9 mouse cellular contexts compared by ENCODE assay signal in the genomic region with DNA sequence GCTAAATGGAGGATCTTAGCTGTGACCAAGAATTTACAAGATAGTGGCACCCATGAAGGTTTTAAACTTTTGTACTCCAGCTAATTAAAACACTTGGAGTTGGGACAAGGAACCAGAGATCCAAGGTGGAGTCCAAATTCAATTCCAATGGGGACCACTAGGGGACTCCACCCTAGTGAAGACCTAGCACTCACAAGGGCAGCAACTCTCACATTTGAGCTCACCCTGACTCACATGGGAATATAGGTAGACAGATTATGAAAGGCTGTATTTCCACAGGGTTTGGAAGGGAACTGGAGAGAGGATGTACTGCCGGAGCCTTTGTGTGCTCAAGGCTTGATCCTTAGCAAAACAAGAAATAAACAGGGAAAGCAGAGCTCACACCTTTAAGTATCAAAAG. TPM values are rescaled to one million over a fixed set of nuclear protein-coding genes. Genes with fewer than 3 reads are reported as not detected.
A peak's percentile ranks its signal among the peaks of the same experiment; 100 is the strongest.
DNase-seq lines count a peak whose midpoint lies in the region; ATAC-seq lines count a peak whose summit lies in the region.
"Had no signal": no experiment of that assay in that cellular context is flagged by ENCODE, and none has a peak within 500 bp of the region (broad histone marks: within the 10 kb centered on the region; RNA-seq: fewer than 3 reads in every experiment).

No protein-coding gene starts in this region.

- no peak overlapping the region for H3K4me3 ChIP-seq in embryonic facial prominence, embryonic 11.5 days (ENCODE audit: low read depth, low read length)
- no peak overlapping the region for H3K4me3 ChIP-seq in embryonic facial prominence, embryonic 10.5 days
- H3K4me3 ChIP-seq in midbrain, embryonic 11.5 days (ENCODE audit: low read depth, low read length), result no peak overlapping the region
- H3K4me3 ChIP-seq in midbrain, embryonic 16.5 days (ENCODE audit: low read depth, low read length), result no peak overlapping the region
- no peak overlapping the region for H3K4me3 ChIP-seq in forebrain, embryonic 11.5 days (ENCODE audit: low read depth, low read length)
- H3K4me3 ChIP-seq: heart, embryonic 15.5 days had no signal

- no peak for ATAC-seq in embryonic facial prominence, embryonic 11.5 days (replicated peaks; ENCODE audit: insufficient number of reproducible peaks, low FRiP score, low TSS enrichment, low read depth)
- no peak for ATAC-seq in midbrain, embryonic 11.5 days (ENCODE audit: low FRiP score)
- no peak for ATAC-seq in midbrain, embryonic 16.5 days
- ATAC-seq in forebrain, embryonic 11.5 days (replicated peaks; ENCODE audit: low FRiP score), result no peak

- no peaks in the 10 kb centered on the region for H3K36me3 ChIP-seq in embryonic facial prominence, embryonic 11.5 days (replicated peaks; ENCODE audit: control insufficient read depth, insufficient read depth, low read depth, low read length)
- H3K36me3 ChIP-seq in embryonic facial prominence, embryonic 10.5 days (replicated peaks), result no peaks in the 10 kb centered on the region
- no peaks in the 10 kb centered on the region for H3K36me3 ChIP-seq in midbrain, embryonic 11.5 days (ENCODE audit: control insufficient read depth, insufficient read depth, low read length)
- H3K36me3 ChIP-seq in midbrain, embryonic 16.5 days (ENCODE audit: control insufficient read depth, insufficient read depth, low read length), result no peaks in the 10 kb centered on the region
- no peaks in the 10 kb centered on the region for H3K36me3 ChIP-seq in forebrain, embryonic 11.5 days (ENCODE audit: control insufficient read depth, insufficient read depth, low read length)
- H3K36me3 ChIP-seq: heart, embryonic 15.5 days had no signal

- WGBS in embryonic facial prominence, embryonic 11.5 days, result 94% methylated on average over 1 of the region's 1 CpGs
- WGBS in embryonic facial prominence, embryonic 10.5 days, result 92% methylated on average over 1 of the region's 1 CpGs
- 97% methylated on average over 1 of the region's 1 CpGs for WGBS in midbrain, embryonic 11.5 days
- WGBS in midbrain, embryonic 16.5 days, result 96% methylated on average over 1 of the region's 1 CpGs
- WGBS in forebrain, embryonic 11.5 days, result 97% methylated on average over 1 of the region's 1 CpGs

- no peak overlapping the region for H3K4me2 ChIP-seq in embryonic facial prominence, embryonic 11.5 days (ENCODE audit: low read depth, low read length)
- no peak overlapping the region for H3K4me2 ChIP-seq in midbrain, embryonic 11.5 days
- H3K4me2 ChIP-seq in midbrain, embryonic 16.5 days (ENCODE audit: low read length), result no peak overlapping the region
- H3K4me2 ChIP-seq in forebrain, embryonic 11.5 days (ENCODE audit: low read depth, low read length, severe bottlenecking), result no peak overlapping the region
- H3K4me2 ChIP-seq: heart, embryonic 15.5 days had no signal

- H3K9ac ChIP-seq in embryonic facial prominence, embryonic 11.5 days (replicated peaks; ENCODE audit: low read length), result no peak overlapping the region
- no peak overlapping the region for H3K9ac ChIP-seq in midbrain, embryonic 11.5 days (ENCODE audit: low read length)
- H3K9ac ChIP-seq in midbrain, embryonic 16.5 days (ENCODE audit: low read depth, low read length), result no peak overlapping the region
- no peak overlapping the region for H3K9ac ChIP-seq in forebrain, embryonic 11.5 days (ENCODE audit: low read length)
- H3K9ac ChIP-seq: heart, embryonic 15.5 days had no signal

- intact Hi-C loops in left cerebral cortex, postnatal 25 days (cut with DNase I), result loop anchor here (1.0 kb wide), 1 partner anchor 18 kb away; no protein-coding TSS in a partner anchor

- DNase-seq in embryonic facial prominence, embryonic 11.5 days (ENCODE audit: low spot score), result peak; percentile 14
- no peak for DNase-seq in embryonic facial prominence, embryonic 10.5 days (ENCODE audit: low spot score)
- peak; percentile 85 for DNase-seq in midbrain, embryonic 11.5 days (ENCODE audit: low spot score, missing footprints)
- DNase-seq in brain, adult 2 months (ENCODE audit: low read depth, low spot score), result peak; percentile 38
- DNase-seq in retina, embryonic 14.5 days (ENCODE audit: low spot score), result peak; percentile 26
- DNase-seq in left cerebral cortex, postnatal 25 days (ENCODE audit: low spot score in 2 of 2), result no peak
- DNase-seq in forebrain, embryonic 11.5 days (ENCODE audit: low spot score), result no peak

- no peaks in the 10 kb centered on the region for H3K27me3 ChIP-seq in embryonic facial prominence, embryonic 11.5 days (ENCODE audit: control insufficient read depth, insufficient read depth, low read length)
- H3K27me3 ChIP-seq in embryonic facial prominence, embryonic 10.5 days (replicated peaks; ENCODE audit: low read depth, poor library complexity, severe bottlenecking), result no peaks in the 10 kb centered on the region
- no peaks in the 10 kb centered on the region for H3K27me3 ChIP-seq in midbrain, embryonic 11.5 days (ENCODE audit: control insufficient read depth, insufficient read depth, low read length)
- no peaks in the 10 kb centered on the region for H3K27me3 ChIP-seq in midbrain, embryonic 16.5 days (ENCODE audit: control insufficient read depth, insufficient read depth, low read depth, low read length)
- no peaks in the 10 kb centered on the region for H3K27me3 ChIP-seq in forebrain, embryonic 11.5 days (ENCODE audit: control insufficient read depth, insufficient read depth, low read length)
- H3K27me3 ChIP-seq: heart, embryonic 15.5 days had no signal

- no peak overlapping the region for H3K27ac ChIP-seq in embryonic facial prominence, embryonic 11.5 days (replicated peaks; ENCODE audit: low read depth, low read length)
- H3K27ac ChIP-seq in embryonic facial prominence, embryonic 10.5 days (replicated peaks), result no peak overlapping the region
- no peak overlapping the region for H3K27ac ChIP-seq in midbrain, embryonic 11.5 days (ENCODE audit: low read depth, low read length)
- no peak overlapping the region for H3K27ac ChIP-seq in midbrain, embryonic 16.5 days (ENCODE audit: low read length)
- H3K27ac ChIP-seq in forebrain, embryonic 11.5 days (ENCODE audit: low read depth, low read length), result no peak overlapping the region
- H3K27ac ChIP-seq: heart, embryonic 15.5 days had no signal

- no peaks in the 10 kb centered on the region for H3K9me3 ChIP-seq in embryonic facial prominence, embryonic 11.5 days (replicated peaks; ENCODE audit: control insufficient read depth, low read length)
- H3K9me3 ChIP-seq in embryonic facial prominence, embryonic 10.5 days, result no peaks in the 10 kb centered on the region
- no peaks in the 10 kb centered on the region for H3K9me3 ChIP-seq in midbrain, embryonic 11.5 days (ENCODE audit: control insufficient read depth, low read length)
- H3K9me3 ChIP-seq in midbrain, embryonic 16.5 days (replicated peaks; ENCODE audit: control insufficient read depth, low read length, poor library complexity, severe bottlenecking), result no peaks in the 10 kb centered on the region
- H3K9me3 ChIP-seq in forebrain, embryonic 11.5 days (ENCODE audit: control insufficient read depth, low read length), result no peaks in the 10 kb centered on the region
- H3K9me3 ChIP-seq: heart, embryonic 15.5 days had no signal

- H3K4me1 ChIP-seq in embryonic facial prominence, embryonic 11.5 days (ENCODE audit: control insufficient read depth, insufficient read depth, low read length), result no peaks in the 10 kb centered on the region
- H3K4me1 ChIP-seq in embryonic facial prominence, embryonic 10.5 days, result no peaks in the 10 kb centered on the region
- H3K4me1 ChIP-seq in midbrain, embryonic 11.5 days (ENCODE audit: control insufficient read depth, insufficient read depth, low read length), result no peaks in the 10 kb centered on the region
- no peaks in the 10 kb centered on the region for H3K4me1 ChIP-seq in midbrain, embryonic 16.5 days (ENCODE audit: control insufficient read depth, insufficient read depth, low read length)
- no peaks in the 10 kb centered on the region for H3K4me1 ChIP-seq in forebrain, embryonic 11.5 days (replicated peaks; ENCODE audit: control insufficient read depth, insufficient read depth, low read length)
- H3K4me1 ChIP-seq: heart, embryonic 15.5 days had no signal

RNA-seq across cellular contexts. Expression of a gene that starts 9.0 kb away (rescaled TPM):
- 10.5 and 11.3 TPM in 2 replicates for polyA plus RNA-seq in embryonic facial prominence, embryonic 11.5 days (2014; fragmentation: Nextera tagmentation; extraction: Ambion mirVana)
- polyA plus RNA-seq in embryonic facial prominence, embryonic 10.5 days (2016; fragmentation: Nextera tagmentation; extraction: Ambion mirVana), result 6.9 and 8.0 TPM in 2 replicates
- 7.9 and 9.8 TPM in 2 replicates for polyA plus RNA-seq in midbrain, embryonic 11.5 days (2014; fragmentation: Nextera tagmentation; extraction: Ambion mirVana)
- 27.1 and 36.7 TPM in 2 replicates for polyA plus RNA-seq in midbrain, embryonic 16.5 days (2015; fragmentation: Nextera tagmentation; extraction: Ambion mirVana)
- total RNA-seq in left cerebral cortex, postnatal 25 days (2021), result 10 to 100 TPM; 55.7 to 64.4 TPM
- polyA plus RNA-seq in forebrain, embryonic 11.5 days (2014; fragmentation: Nextera tagmentation; extraction: Ambion mirVana), result 6.6 and 6.7 TPM in 2 replicates

Comparison
In these comparisons a context has a peak if more than half of its experiments do, and no peak if none do; other contexts are left out.
1. DNase-seq: peak in embryonic facial prominence, embryonic 11.5 days (single experiment), midbrain, embryonic 11.5 days (single experiment), brain, adult 2 months (single experiment) and retina, embryonic 14.5 days (single experiment); none in embryonic facial prominence, embryonic 10.5 days (single experiment), left cerebral cortex, postnatal 25 days (0 of 2) and forebrain, embryonic 11.5 days (single experiment).